Mouse (Mus musculus) heart, postnatal 4 days (tissue): ENCODE measurements around the gene Ccdc85b. TPM values are rescaled to one million over a fixed set of nuclear protein-coding genes. Genes with fewer than 3 reads are reported as not detected.

Source experiments
- DNase-seq: peaks from one replicate; pipeline ENCODE4 v3.0.0; 2021
- total RNA-seq, 2 experiments: library from RNA; stranded (reverse); gene quantifications; 2 replicates each; pipeline ENCODE4 v1.2.3; 2021

The Ccdc85b gene
- total RNA-seq, 2 experiments from 2014 or later: 13.5 to 13.9 TPM

DNA sequence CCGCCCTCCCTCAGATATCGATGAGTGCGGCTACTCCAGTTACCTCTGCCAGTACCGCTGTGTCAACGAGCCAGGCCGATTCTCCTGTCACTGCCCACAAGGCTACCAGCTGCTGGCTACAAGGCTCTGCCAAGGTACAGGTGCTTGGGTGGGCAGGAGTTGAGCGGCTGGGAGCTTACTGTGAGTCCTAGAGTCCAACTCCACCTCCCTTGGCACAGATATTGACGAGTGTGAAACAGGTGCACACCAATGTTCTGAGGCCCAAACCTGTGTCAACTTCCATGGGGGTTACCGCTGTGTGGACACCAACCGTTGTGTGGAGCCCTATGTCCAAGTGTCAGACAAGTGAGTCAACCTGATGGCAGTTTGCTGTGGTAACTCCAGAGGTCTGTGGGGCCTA is 22.3 kb upstream of the Ccdc85b start:
- DNase-seq: no peak

DNA sequence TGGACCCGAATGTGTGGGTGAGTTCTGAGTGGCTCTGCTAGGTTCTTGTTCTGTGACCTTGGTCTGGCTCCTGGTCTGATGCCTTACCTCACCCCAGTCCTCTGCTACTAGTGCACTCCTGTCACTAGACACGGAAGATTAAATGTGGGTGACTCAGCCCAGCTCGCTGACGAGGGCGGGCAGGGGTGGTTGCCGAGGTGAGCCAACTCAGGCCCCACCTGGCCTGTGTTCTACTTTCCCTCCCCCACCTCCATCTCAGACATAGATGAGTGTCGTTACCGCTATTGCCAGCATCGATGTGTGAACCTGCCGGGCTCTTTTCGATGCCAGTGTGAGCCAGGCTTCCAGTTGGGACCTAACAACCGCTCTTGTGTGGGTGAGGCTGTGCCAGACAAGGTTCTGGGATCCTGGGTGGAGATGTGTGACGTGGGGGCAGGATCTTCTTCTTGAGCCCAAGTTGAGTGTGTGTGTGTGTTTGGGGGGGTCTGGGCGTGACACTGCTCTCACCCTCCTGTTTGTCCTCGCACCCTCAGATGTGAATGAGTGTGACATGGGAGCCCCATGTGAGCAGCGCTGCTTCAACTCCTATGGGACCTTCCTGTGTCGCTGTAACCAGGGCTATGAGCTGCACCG is 20.1 kb upstream of the Ccdc85b start:
- DNase-seq: no peak

GRCm38 (mm10) chr19:5477004-5477667 is 19.4 kb upstream of the Ccdc85b start:
- DNase-seq: no peak

- peak; percentile 33 for DNase-seq
Observed at GRCm38 (mm10) chr19:5475069-5475714, 17.5 kb upstream of the Ccdc85b start.

DNA sequence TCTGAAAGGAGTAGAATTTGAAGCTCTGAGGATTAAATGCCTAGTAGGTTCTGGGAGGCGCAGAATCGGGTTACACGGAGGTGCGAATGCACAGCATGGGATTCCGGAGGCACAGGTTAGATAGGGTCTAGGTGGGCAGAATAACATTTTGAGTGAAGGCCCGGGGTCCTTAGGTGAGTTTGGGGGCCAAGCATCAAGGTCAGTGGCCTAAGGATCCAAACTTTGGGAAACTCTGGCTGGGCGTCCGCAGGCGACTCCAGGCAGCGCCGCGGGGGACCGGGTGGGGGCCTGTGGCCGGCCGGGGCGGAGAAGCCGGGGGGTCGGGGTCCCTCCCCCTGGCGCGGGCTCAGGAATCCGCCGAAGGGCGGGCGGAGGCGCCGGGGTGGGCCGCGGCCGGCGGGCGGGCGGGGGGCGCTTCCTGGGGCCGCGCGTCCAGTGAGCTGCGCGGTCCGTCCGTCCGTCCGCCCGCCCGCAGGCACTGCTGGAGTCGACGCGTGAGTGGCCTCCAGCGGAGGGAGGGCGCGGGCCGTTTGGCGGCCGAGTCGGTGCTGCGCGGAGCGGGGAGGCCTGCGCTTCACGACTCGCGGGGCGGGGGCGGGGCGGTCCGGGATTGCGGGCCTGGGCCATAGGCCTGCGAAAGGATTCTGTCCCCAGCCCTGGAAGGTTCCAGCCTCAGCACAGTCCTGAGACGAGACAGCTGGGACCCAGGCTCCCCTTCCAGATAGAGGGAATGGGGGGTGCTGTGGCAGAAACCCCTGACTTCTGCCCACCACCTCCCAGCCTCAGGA is 16.8 kb upstream of the Ccdc85b start:
- peak; percentile 69 for DNase-seq

GRCm38 (mm10) chr19:5473720-5474119 is 16.0 kb upstream of the Ccdc85b start, which contains the start of gene Efemp2:
Gene Efemp2 (plus strand): TSS chr19:5473954.
- peak; percentile 85 for DNase-seq

DNA sequence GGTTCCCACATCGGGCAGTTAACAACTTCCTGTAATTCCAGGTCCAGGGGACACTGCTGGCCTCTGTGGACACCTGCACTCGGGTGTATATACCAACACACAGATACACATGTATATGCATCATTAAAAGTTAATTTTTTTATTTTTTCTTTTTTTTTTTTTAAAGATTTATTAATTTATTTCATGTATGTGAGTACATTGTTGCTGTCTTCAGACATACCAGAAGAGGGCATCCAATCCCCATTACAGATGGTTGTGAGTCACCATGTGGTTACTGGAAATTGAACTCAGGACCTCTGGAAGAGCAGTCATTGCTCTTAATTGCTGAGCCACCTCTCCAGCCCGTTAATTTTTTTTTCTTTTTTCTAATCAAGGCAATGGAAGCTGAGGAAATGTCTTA is 15.2 kb upstream of the Ccdc85b start:
- no peak for DNase-seq

- DNase-seq: no peak
Observed at GRCm38 (mm10) chr19:5471846-5472245, 14.2 kb upstream of the Ccdc85b start.

- no peak for DNase-seq
Observed at GRCm38 (mm10) chr19:5468374-5468773, 10.7 kb upstream of the Ccdc85b start, which contains the start of gene Ctsw. Gene Ctsw (minus strand): TSS chr19:5468507.

DNA sequence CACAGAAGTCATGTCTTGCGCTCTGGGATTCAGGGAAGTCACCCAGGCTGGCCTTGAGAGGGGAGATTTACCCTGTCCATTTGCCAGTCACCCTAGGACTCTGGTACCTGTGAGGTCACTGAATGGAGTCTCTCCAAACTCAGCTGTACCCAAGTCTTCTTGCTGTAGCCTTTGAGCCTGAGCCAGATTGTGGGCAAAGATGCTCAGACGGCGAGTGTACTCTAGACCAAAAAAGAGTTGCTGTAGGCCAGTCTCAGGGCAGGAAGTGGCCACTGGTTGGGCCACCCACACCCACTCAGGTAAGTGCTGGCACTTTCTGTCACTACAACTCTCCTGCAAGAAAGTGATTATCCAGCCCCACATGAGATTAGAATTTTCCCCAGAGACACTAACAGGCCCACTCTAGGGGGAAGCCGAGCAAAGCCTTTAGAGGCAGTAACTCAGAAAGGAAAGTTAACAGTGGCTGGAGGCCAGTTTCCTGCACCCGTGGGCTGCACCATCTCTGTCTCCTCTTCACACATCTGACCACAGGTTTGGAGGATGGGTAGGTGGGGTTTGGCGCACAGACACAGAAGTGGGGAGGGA is 9.3 kb upstream of the Ccdc85b start:
- DNase-seq: no peak

- no peak for DNase-seq
Observed at GRCm38 (mm10) chr19:5465037-5465436, 7.3 kb upstream of the Ccdc85b start.

DNA sequence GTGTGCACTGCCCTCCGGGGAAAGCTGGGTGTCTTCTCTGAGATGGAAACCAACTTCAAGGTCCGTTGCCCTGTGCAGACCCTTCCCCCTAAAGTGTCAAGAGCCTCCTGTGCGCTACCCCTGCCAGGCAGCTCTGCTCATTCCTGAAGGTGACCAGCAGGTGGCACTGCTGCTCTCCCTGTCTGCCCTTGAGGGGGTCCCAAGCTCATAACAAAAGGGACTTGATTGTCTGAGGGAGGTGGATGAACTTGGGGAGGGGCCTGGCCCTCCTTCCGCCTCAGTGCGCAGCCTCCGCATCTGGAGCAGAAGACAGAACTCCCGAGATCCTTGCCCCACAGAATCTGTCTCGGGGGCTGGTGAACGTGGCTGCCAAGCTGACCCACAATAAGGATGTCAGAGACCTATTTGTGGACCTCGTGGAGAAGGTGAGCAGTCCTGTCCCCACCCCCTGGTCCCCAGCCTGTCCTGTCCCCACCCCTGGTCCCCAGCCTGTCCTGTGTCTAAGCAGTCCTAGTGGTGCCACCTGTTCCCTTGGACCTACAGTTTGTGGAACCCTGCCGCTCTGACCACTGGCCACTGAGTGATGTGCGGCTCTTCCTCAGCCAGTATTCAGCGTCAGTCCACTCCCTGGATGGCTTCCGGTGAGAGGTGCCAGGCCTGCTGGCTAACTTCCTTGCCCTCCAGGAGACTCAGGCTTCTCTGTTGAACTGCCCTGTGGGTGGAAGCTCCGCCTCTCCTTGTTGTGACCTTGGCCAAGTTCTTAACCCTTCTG is 6.3 kb upstream of the Ccdc85b start:
- DNase-seq: peak; percentile 75

GRCm38 (mm10) chr19:5463212-5463611 is 5.5 kb upstream of the Ccdc85b start:
- DNase-seq: no peak

- no peak for DNase-seq
Observed at GRCm38 (mm10) chr19:5461411-5461810, 3.7 kb upstream of the Ccdc85b start.

GRCm38 (mm10) chr19:5460465-5460911 is 2.8 kb upstream of the Ccdc85b start, which contains the start of gene Fibp:
Gene Fibp (plus strand): TSS chr19:5460615.
- DNase-seq: peak; percentile 91

DNA sequence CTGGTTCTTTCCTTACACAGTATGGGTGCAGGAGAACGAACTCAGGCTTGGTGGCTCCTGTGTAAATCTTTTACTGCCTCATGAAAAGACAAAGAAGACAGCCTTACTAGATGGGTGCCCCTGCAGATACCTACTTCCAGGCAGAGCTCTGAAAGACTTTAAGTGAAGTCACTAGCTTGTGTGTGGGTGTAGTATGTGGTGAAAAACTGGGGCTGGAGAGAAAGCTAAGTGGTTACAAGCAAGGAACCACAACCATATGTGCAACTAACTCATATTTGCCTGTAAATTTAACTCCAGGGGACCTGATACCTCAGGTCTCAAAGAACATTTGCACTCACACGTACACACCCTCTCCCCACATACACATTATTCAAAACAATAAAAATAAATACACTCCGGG is 2.2 kb upstream of the Ccdc85b start:
- DNase-seq: no peak

GRCm38 (mm10) chr19:5459019-5459418 is 1.3 kb upstream of the Ccdc85b start:
- DNase-seq: peak; percentile 13

DNA sequence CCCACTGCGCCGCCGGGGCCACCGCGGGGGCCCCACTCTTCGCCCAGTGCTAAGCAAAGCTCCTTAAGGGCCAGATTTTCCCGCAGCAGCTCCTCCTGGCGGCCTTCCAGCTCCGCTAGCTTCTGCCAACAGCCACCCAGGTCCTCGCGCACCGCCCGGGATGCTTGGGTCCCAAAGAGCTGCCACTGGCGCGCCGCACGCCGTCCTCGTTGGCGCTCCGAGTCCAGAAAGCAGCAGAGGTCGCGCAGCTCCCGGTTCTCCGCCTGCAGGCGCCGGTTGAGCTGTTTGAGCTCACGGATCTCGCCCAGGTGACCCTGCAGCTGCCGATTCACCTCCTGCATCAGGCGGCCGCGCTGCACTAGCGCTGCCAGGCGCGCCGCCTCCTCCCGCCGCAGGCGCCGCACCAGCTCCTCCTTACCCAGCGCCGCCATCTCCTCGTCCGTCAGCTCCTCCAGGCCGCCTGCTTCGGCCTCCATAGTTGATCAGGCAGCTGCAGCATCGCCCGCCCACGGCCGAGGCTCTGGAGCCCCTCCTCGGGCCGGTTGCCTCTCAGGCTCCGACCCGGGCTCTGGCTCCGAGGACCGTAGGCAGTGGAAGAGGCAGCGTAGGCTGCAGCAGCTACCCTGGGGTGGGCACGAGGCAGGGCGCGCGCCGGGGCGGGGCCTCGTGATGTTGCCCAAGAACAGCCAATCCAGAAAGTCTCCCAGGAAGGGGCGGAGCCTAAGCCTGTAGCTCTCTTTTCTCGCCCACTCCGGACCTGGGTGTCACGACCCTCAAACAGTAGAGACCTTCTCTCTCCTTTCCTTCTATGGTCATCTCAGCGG is 560 bp downstream of the Ccdc85b start:
- peak; percentile 96 for DNase-seq

DNA sequence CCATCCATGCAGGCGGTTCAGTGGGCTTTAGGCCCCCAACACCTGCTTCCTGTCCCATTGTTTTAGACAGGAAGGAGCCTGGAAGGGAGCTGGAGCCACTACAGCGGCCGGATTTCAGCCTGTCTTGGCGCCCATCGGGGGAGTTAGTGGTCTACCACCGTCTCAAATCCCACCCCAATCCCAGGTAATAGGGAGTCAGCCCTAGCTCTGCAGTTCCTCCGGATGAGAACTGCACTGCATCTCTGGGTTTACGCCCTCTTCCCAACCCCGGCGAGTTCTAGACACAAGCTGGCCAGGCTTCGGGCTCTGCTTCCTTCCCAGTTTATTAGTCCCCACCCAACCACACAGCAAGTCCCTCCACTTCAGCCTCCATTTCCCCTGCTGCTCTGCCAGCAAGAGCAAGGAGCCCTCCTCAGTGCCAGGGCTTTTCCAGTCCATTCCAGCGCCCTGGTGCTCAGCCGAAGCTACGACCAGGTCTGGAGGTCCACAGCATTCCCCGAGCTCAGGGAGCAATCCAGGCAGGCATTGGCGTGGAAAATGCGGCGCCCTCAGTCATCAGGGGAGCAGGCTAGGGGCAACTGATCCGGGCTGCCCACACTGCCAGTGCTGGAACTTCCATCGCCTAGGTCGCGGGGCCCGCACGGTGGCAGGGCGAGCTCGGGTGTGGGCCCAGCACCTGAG is 1.3 kb downstream of the Ccdc85b start:
- DNase-seq: peak; percentile 61

- no peak for DNase-seq
Observed at GRCm38 (mm10) chr19:5455568-5455967, 2.1 kb downstream of the Ccdc85b start.
